Mouse (Mus musculus): ENCODE results near the gene Dhtkd1.

GRCm38 (mm10) chr2:5948964-5949363 is 6.4 kb upstream of the Dhtkd1 start:
- TF ChIP-seq POLR2A (IDR thresholded peaks at IDR 0.05; ENCODE audit: borderline replicate concordance, extremely low read depth, insufficient read depth, insufficient read length, poor library complexity, severe bottlenecking): no peak
- no peak for TF ChIP-seq CTCF (IDR thresholded peaks at IDR 0.05; ENCODE audit: borderline replicate concordance, extremely low read depth, insufficient read depth, insufficient read length)
